Mouse (Mus musculus): Measurements from ENCODE around the gene Hspb2.

DNA sequence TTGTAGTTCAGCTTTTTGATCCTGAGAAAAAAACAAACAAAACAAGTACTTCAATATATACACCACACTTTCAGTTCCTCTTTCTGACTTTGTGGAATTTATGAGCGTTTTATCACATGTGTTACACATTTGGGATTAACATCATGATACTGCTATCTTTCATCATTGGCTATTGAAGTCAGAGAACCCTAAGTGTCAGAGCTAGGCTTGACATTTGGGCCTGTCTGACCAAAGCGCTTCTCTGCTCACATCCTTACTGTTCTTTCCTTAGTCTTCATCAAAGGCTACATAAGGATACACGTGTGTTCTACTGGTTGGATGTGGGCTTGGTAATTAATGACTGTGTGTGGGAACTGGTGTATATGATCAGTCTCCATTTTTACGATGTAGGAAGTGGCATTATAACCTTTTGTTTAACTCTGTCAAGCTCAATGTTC lies 21.9 kb upstream of the Hspb2 start:
- no peak for TF ChIP-seq CTCF (IDR thresholded peaks at IDR 0.05)
- TF ChIP-seq EP300 (IDR thresholded peaks at IDR 0.05): no peak

Data from lung, postnatal 0 days (tissue).